Mouse (Mus musculus) small intestine, adult 2 months (tissue): ENCODE results near the gene Sugt1.

Experiments
- CTCF ChIP-seq: fragments of 200-500 bp; IDR thresholded peaks from 2 replicates; pipeline ENCODE4 v1.5.1; 2012; ENCODE audit warnings: low read depth, mild to moderate bottlenecking, control low read depth, inconsistent platforms, low read length, moderate library complexity, mixed read lengths; ENCODE audit not compliant: insufficient replicate concordance, insufficient read length; ENCODE audit errors: extremely low read depth
- POLR2A ChIP-seq: fragments of 200-500 bp; IDR thresholded peaks from 2 replicates; pipeline ENCODE4 v1.6.1; 2012; ENCODE audit warnings: low read depth, mild to moderate bottlenecking, control low read depth, inconsistent platforms, low read length, moderate library complexity

DNA sequence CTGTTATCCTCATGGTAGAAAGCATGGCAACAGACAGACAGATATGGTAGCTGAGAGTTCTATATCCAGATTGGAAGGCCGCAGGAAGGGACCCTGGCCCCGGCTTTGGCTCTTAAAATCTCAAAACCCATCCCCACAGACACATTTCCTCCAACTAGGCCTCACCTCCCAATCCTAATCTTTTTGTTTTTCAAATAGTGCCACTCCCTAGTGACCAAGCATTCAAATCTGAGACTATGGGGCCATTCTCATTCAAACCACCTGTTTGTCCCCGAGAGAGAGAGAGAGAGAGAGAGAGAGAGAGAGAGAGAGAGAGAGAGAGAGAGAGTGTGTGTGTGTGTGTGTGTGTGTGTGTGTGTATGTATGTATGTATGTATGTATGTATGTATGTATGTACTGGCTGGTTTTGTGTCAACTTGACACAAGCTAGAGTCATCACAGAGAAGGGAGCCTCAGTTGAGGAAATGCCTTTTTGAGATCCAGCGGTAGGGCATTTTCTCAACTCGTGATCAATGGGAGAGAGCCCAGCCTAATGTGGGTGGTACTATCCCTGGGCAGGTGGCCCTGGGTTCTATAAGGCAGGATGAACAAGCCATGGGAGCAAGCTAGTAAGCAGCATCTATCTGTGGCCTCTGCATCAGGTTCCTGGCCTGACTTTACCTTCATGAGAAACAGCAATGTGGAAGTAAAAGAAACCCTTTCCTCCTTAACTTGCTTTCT is 3.8 kb upstream of the Sugt1 start:
- TF ChIP-seq CTCF (no peak), POLR2A (no peak)
